Mouse (Mus musculus): ENCODE results near the gene Trnp1.

Gene Trnp1

DNA sequence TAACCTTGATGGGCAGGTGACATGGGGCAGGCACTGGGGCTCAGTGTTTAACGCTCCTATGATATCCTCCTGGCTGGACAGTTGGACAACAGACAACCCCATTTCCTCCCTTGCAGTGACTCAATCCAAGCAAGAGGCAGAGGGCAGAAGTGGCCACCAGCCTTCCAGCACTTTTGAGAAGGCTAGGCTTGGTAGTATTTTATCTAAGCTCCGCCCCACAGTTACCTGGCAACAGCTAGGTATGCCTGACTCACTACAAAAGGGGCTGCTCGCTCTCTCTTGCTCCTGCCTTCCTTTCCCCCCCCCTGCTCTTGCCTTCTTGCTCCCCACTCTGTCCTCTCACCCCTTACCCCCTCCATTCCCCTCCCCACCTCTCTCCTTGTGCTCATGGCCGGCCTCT is 37.0 kb downstream of the Trnp1 start:
- DNase-seq (ENCODE audit: extremely low spot score, low read depth, low spot score): no peak

DNA sequence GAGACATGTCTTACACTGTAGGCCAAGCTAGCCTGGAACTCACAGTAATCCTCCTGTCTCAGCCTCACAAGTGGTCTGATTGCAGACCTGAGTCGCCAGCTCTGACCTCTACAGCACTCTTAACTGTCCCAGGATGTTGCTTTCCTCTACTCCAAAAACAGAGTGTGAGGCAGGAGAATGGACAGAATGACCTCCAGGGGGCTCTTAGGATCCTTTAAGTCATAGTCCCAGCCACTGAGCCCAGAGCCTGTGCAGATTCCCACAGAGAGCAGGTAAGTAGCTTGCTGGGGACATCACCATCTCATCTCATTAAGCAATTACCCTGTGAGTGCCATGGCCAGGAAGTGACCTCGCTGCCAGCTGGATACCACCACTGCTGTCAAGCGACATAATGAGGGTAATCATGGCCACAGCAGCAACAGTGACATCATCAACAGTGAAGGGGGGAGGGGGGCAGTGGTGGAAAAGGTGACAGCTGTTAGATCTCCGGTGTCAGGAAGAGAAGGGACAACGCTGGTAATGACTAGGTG is 37.5 kb downstream of the Trnp1 start:
- DNase-seq (ENCODE audit: extremely low spot score, low read depth, low spot score): no peak

DNA sequence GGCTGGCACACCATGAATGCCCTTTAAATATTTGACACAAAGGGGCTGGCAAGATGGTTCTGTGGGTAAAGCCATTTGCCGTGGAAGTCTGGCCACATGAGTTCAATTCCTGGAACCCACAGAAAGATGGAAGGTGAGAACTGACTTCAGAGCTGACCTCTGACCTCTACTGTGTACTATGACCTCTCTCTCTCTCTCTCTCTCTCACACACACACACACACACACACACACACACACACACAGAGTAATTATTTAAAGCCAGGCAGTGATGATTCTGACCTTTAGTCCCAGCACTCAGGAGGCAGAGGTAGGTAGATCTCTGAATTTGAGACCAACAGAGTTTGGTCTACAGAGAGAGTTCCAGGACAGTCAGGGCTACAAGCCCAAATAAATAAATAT is 38.3 kb downstream of the Trnp1 start:
- DNase-seq (ENCODE audit: extremely low spot score, low read depth, low spot score): no peak

DNA sequence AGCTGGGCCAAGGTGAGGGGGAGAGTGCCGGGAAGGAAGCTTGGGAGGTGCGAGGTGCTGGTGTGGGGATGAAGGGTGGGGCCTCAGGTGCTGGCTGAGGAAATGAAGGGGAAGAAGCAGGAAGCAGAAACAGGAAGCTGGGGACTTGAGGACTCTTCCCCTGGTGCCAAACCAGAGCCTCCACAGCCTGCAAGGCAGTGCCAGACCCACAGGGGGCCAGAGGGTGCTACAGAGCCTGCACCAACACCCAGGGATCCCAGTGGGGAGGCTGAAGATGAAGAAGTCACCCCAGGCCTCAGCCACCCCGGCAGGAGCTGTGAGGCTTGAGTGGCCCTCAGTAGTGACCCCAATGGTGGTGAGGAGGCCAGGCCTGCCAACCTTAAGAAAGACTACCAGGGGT is 40.3 kb downstream of the Trnp1 start:
- DNase-seq (ENCODE audit: extremely low spot score, low read depth, low spot score): no peak

DNA sequence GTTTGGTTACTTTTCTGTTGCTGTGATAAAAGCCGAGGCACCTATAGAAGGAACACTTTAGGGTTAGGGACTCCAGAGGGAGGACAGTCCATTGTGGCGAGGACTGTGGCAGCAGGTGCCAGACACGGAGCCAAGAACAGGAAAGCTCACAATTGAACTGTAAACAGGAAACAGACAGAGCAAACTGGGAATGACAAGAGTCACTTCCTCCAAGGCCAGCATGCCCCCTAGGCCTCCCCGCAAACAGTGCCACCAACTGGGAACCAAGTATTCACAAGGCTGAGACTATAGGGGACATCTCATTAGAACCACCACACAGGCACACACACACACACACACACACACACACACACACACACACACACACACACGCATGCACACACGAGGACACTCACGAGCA is 45.9 kb downstream of the Trnp1 start:
- DNase-seq (ENCODE audit: extremely low spot score, low read depth, low spot score): no peak

DNA sequence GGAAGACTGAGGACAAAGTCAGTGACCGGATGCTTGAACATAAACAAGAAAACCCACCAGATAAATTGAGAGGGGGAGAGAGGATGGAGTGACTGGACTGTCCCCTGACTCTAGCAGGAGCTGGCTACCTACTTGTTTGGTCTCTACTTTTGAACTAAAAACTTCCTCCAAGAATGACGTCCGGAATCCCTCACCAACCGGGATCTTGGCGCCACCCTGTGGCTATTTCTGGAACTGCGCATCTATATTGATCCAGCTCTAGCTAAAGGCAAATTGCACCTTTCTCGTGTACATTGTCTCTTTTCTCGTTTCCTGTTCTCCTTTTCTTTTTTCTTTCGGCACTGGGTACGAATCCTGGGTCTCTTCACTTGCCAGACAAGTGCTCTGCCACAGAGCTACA is 46.8 kb downstream of the Trnp1 start:
- DNase-seq (ENCODE audit: extremely low spot score, low read depth, low spot score): no peak

DNA sequence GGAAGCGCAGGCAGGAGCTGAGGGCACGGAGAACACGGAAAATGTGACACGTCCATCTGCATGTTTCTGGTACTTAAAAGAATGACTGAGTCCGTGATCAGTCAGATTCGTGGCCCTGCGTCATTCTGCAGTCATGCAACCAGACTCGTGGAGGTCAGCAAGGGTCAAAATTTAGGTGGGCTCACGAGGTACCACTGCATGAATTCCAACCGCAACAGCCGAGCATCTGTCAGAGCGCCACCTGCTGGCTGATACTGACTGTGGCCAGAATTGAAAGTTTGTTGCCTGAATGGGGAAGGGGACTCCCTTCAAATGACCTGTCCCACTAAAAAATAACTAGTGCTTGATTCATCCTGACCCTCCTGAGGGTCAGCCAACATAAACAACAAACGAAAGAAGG is 48.6 kb downstream of the Trnp1 start:
- DNase-seq (ENCODE audit: extremely low spot score, low read depth, low spot score): no peak

DNA sequence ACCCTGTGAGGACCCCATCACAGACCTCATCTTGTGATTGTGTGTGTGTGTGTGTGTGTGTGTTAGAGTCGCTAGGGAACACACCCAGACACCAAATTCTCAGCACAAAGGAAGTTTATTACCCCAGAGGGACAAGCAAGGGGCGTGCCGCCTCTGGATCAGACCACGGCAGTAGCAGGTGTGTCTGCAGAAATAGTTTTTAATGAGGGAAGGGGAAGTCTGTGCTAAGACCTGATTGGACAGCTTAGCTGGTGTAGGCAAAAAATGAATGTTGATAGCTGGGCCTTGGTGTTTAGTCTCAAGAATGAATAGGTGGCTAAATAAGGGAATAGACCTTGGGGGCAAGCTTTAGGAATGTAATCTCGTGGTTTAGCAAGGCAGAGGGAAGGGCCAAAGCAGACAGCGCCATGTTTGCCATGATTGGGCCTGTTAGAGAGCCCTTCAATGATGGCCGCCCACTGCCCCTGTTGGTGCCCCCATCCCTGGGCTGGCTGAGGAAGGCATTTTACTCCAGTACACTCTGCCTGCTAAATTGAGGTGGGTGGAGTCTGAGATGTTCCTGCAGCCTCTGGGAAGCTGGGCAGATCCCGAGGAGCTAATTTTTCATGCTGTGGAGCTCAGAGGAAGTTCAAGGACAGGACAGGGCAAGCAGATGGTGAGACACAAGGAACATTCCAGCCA is 49.5 kb downstream of the Trnp1 start:
- no peak for DNase-seq (ENCODE audit: extremely low spot score, low read depth, low spot score)

DNA sequence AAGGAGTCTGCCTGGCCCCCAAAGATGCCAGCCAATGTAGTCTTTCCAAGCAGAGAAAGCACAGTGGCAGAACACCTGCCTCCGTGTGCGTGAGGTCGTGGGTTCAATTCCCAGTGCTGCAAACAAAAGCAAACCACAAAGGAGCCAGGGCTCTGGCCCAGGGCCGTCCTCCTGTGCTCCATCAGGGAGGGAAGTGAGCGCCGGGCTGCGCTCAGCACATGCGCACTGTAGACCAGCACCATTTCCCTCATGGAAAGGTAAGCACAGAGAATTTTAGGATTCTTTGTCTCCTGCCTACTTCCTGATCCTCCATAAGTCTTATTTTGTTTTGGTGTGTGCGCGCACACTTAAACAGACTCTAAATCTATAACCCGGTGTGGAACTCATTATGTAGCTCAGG is 50.4 kb downstream of the Trnp1 start:
- DNase-seq (ENCODE audit: extremely low spot score, low read depth, low spot score): no peak

DNA sequence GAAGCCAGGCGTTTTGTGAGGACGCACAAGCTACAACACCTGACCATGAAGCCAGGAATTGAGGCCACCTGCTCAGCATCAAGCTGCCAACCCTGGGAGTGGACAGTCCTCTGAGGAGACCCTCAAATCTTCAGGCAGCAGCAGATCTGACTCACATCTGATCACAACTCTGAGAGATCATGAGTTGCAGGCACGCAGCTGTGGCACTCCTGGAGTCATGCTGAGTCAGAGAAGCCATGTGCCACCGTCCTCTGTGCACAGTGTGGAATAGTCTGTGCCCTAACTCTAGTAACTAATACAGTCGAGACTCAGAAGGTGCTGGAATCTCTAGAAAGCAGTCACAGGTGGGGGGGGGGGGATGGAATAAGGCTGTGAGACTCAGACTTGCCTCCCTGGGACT is 51.0 kb downstream of the Trnp1 start:
- DNase-seq (ENCODE audit: extremely low spot score, low read depth, low spot score): no peak

DNA sequence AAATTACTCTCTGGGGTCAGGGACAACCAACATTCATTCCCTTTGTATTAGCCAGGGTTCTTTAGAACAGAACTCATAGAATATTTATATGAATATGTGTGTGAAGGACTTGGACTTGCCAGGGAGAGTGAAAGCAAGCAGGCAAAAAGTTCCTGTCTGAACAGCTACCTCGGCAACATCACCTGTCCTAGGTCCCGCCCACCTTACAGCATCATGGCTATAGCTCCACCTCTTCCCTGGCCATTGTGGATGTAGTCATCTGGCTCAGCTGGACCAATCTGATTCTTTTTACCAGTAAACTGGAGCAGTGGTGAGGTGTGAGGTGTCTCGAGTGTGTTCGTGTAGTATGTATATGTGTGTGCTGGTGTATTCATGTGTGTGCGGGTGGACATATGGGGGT is 52.6 kb downstream of the Trnp1 start:
- no peak for DNase-seq (ENCODE audit: extremely low spot score, low read depth, low spot score)

DNA sequence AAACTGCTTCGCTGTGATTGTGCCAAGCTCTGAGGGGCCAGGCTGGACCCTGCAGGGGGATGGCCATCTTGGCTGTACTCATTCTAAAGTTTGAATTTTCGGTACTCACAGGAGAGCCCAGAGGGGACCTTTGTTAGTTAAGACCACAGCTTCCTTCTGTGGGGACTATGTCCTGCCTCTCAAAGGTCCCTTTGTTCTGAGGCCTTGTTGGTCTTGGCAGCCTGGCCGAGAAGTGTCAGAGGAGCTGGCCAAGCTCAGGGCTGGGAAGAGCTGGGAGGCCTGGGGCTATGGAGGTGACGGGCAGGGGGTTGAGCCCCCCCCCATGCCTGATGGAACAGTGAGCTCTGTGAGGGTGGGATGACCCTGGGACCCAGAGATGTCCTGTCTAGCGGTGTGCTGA is 55.3 kb downstream of the Trnp1 start:
- DNase-seq (ENCODE audit: extremely low spot score, low read depth, low spot score): no peak

DNA sequence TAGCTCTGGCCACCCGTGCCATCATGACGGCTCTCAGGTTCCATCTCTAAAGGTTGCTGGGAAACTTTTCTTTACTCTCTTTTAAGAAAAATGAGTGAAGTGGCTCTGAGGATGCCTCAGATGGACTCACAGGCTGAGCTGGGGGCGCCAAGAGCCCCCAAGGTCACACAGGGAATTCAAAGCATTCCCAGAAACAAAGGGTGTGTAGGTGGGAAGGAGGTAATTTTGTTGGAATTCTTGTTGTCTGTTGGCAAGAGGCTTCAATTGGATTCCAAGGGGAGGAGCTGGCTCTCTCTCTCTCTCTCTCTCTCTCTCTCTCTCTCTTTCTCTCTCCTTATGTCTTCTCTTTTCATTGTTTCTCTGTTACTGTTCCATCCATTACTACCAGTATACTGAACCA is 56.2 kb downstream of the Trnp1 start:
- DNase-seq (ENCODE audit: extremely low spot score, low read depth, low spot score): no peak

All from hindlimb bud, embryonic 11.5 days (tissue).